Mouse (Mus musculus): ENCODE measurements around the gene Ndufs2.

The Ndufs2 gene

DNA sequence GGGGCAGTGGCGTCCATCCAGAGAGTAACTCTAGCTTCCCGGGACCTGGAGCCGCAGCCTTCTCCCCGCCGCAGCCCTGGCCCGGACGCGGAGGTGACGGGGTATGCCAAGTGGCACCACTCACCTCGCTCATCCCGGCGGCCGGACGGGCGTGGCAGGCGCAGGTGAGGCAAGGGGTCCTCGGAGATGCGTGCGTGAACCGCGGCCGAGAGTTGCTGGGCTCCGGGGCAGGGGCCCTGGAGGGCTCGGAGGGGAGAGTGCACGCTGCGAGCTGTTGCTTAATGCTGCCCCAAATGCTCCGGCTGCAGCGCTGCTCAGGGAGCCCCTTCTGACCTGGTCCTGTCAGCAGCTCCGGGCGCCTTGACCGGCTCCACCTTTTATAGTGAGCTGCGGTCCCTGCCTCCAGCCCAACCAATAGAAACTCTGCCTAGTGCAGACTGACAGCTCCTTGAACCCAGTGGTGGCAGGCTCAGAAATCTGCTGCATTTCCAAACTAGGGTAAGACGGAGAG, 55.2 kb downstream of the Ndufs2 start, which contains the start of gene Pcp4l1:
TSS of gene Pcp4l1 (minus strand) at position 382 of the 511 bp plus-strand sequence.
- peak in 1 of 2 experiments; percentile 42 for DNase-seq (ENCODE audit: low spot score in 2 of 2)

DNA sequence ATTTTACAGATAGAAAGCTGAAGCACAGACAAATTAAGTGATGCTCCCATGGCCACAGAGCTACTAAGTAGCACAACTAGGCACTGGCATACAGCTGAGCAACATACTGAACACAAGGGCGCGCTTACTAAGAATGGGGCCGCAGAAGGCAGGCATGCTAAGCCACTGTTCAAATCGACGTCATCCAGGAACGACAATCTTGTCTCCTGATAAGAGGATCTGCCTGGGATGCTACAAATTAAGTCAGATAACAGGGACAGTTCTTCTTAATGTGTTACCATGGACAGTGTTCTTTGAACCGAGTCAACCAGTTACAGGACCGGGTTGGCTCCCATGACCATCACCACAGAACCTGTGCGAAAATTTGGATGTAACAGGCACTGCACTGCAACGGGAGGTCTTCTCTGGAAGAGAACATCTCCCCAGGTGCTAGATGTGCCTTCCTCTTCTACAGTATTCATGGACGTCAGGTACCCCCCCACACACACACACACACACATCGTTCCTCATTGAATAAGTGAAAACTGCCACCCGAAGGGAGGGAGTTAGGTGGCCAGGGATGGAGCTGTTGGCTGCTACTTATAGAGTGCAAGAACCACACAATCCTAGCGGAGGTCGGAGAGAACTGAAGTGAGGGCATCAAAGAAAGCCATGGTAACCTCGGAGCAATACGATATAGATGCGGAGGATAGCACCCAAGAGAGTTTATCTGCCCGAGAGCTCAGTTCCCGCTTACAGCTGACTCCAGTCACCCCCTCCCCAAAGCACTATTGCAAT, 56.0 kb downstream of the Ndufs2 start:
- no peak for DNase-seq (ENCODE audit: low spot score in 2 of 2)

DNA sequence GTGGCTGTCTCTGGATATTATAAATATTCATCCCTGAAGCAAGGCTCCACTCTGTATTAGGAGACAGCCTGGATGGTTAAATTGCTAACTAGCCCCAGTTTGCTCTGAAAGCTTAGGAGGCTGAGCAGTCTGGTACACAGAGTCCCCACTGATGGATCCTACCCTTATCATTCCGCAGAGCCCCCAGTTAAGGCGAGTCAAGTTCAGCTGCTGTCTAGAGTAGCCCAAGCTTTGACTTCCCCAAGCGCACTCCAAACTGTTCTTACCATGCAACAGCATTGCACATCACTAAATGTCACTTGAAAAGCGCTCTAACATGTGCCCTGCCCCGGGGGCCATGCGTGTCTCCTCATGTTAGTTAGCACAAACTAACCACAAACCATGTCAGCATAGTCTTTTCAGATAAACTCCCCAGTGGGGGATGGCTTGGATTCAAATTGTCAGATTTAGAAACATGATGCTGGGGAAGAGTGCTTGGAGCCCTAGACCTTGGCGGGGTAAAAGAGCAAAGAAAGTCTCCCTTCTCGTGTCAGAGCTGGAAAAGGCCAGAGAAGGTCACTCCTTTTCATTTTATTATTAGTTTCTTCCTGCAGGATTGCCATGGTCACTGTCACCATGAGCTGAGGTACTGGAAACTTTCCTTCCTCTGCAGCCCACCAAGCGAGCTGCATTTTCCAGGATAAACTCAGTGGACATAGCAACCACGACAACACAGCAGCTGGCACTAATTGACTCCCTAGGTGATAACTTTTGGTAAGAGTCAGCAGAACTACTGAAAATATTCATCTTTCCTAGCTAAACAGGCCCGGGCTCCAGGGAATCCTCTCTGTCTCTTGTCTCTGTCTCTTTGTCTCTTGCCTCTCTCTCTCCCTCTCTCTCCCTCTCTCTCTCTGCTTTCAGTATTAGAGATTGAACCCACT, 57.0 kb downstream of the Ndufs2 start:
- DNase-seq (ENCODE audit: low spot score in 2 of 2), result no peak

DNA sequence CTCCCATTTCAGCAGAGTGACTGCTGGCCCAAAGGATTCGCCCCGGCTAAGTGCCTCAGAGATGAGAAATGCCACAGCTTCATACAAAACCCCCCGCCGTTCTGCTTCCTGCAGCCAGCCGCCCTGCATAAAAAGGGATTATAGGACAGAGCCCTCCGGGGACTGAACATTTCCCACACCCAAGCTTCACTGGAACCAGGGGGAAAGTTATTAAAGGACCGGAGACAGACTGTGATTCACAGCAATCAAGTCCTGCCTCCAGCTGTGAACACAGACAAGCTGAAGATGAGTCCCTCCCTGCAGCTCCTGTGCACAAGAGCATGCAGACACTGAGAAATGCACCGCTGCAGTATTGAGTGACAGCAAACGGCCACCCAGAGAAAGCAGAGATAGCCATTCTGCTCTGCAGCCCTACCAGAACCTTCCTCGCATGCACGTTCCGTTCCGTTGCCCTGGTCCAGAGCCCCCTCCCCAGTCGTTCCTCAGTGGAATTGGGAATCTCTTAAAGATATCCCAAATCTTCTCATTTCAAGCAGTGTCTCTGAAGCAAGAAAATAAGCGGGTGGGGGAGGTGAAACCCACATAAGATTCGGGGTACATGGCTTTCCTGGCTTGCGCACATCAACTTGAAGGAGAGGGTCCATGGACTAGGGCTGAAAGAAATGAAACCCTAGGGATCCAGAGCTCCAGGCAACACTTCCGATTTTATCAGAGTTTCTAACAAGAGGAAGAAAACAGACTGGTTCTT, 57.9 kb downstream of the Ndufs2 start:
- DNase-seq (ENCODE audit: low spot score in 2 of 2), result no peak

DNA sequence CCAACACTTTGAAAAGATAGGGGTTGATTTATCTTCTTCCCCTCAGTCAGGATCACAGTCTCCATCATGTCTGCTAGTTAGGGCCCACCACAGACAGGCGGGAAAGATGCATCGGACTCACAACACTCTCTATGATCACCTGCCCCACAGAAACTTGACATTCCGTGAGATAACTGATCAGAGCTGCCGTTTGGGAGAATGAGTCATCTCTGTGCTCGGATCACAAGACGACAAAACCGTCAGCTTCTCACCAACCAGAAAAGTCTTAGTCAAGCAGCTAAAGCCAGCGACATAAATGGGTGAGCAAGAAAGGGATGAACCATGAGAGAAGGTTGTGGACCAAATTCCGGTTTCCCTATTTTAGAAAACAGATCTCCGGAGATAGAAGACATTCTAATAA, 58.9 kb downstream of the Ndufs2 start:
- no peak for DNase-seq (ENCODE audit: low spot score in 2 of 2)

DNA sequence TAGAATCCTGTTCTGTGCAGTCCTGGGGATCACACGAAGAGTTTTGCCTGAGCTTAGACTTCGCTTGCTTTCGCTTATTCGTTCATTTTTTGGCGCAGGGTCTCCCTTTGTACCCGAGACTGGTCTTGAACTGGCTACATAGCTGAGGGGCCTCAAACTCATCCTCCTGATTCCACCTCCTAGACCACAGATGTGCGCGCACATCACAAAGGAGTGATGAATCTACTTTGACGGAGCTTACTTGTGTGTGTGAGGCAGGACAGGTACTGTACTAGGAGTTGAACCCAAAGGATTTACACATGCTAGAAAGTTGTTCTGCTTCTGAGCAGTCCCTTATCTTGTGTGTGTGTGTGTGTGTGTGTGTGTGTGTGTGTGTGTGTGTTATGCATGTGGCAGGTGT, 60.4 kb downstream of the Ndufs2 start:
- DNase-seq (ENCODE audit: low spot score in 2 of 2), result no peak

DNA sequence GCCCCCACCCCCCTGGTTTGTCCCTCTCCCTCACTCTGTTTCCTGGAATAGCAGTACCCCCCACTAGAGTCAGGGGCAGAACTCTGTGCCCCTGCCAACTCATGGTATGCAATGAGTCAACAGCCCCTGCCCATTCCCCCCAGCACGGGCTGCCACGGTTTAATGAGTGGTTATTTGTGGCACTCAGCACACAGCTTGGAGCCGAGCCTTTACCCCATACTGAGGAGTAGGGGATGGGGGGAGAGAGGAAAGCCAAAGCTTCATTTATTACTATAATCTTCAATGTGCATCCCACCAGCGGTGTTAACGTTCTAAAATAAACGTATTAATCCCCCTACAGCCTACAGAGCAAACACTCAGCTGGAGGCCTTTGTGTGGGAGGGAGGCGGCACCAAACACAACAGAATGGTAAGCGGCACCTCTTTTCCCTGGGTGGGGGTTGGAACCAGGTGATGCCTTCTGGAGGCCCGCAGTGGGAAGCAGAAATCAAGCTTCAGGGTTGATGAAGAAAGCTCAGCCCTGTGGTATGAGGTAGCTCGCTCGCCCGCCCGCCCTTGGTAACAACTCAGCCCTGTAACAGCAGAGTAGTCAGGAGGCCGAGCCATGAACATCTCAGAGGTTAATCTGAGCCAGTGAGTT, 61.6 kb downstream of the Ndufs2 start:
- no peak for DNase-seq (ENCODE audit: low spot score in 2 of 2)

DNA sequence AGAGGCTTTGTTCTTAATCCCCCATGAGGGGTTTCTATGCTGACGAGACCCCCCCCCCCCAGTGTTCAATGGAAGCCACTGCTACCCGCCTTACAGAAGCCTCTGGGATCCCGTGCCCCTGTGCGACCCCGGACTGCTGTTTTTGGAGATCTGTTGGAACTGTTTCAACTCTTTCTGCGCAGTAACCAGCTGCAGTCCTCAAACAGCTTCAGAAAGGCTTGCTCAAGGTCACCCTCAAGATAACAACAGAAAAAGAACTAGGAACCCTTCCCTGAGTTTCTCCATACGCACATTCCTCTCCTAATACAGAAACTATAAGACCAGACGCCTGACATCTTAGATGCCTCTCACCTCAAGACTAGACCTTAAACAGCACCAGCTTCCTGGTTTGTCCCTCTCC, 62.1 kb downstream of the Ndufs2 start:
- peak in 1 of 2 experiments; percentile 22 for DNase-seq (ENCODE audit: low spot score in 2 of 2)

DNA sequence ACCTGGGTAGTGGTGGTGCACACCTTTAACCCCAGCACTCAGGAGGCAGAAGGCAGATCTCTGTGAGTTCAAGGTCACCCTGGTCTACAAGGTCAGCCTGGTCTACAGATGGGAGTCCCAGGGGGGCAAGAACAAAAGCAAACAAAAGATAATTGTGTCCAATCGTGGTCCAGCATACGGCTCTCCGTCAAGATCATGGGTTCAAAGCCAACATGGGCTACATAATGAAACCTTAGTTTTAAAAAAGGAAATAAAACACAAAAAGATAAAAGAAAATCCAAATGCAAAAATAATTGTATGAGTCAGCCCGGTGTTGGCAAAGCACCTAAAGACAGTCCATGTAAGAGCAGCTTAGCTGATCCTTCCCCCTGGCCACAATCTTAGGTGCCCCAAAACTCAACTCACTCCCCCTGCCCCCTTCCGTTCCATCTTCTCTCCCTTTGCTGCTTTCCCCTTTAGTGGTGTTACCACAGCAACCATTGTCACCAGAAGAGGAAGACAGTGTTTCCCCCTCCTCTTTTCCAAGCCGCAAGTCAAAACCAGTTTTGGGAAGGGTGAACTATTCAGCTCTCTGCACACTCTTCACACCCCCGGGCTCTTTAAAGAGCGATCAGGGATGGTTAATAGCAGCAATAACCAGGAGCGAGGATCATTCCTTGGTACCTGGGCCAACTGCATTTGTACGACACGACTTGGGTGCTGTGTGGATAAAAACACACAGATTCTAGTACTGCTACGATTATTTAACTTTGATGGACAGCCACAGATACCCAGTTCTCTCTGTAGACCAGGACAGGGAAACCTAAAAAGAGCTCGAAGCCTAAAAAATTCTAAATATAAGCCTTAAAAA, 63.1 kb downstream of the Ndufs2 start:
- no peak for DNase-seq (ENCODE audit: low spot score in 2 of 2)

DNA sequence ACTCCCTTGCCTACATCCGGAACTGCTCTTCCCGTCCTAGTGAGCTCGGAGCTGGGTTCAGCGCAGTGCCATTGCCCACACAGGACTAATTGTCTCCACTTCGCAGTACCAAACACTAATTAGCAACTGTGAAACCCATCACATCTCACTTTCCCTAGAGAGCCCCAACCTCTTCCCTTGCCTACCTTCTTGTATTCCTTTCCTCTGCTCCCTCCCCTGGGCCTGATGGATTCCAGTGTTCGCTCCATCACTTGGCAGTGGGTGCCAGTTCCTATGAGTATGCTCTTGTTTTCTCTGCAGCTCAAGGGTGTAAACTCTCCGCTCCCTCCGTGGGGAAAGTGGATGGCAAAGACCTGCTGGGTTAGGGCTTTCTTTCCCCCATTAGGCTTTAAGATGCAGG, 65.5 kb downstream of the Ndufs2 start:
- DNase-seq (ENCODE audit: low spot score in 2 of 2), result no peak

Measured in urinary bladder, postnatal 4 days (tissue).